Mouse (Mus musculus): ENCODE data around the gene Crtc1. TPM values are rescaled to one million over a fixed set of nuclear protein-coding genes. Genes with fewer than 3 reads are reported as not detected.

The Crtc1 gene
- polyA plus RNA-seq (2015; fragmentation: Nextera tagmentation; extraction: Ambion mirVana) = 6.5 and 7.8 TPM in 2 replicates

DNA sequence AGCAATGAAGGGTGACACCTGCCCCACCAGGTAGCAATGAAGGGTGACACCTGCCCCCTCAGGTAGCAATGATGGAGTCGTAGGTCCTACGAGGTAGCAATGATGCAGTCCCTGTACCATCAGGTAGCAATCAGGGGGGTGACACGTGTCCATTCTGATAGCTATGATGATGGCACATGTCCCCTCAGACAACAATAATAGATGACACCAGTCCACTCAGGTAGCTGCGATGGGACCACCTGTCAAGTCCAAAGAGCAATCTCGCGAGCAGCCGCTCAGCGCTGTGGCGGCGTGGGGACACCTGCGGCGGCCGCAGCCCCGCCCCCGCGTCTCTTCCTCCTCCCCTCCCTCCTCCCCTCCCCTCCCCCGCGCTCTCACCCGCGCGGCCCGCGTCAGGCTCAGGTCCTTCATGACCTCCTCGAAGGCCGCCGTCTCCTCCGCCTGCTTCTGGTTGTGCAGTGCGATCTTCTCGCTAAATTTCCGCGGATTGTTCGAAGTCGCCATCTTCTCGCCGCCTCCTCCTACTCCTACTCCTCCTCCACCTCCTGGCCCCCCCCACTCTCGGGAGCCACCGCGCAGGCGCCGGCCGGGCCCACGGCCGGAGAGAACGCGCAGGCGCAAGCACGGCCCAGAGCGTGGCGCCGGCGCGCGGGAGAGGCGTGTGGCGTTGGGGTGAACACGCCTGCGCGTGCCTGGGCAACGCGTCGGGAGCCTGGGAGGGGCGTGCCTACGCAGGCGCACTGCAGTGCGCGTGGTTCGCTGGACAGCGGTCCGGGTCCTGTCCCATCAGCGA lies at the start of gene Crtc1:
Gene Crtc1, minus strand, starts transcription at position 525 of the 793 bp plus-strand sequence.

DNA sequence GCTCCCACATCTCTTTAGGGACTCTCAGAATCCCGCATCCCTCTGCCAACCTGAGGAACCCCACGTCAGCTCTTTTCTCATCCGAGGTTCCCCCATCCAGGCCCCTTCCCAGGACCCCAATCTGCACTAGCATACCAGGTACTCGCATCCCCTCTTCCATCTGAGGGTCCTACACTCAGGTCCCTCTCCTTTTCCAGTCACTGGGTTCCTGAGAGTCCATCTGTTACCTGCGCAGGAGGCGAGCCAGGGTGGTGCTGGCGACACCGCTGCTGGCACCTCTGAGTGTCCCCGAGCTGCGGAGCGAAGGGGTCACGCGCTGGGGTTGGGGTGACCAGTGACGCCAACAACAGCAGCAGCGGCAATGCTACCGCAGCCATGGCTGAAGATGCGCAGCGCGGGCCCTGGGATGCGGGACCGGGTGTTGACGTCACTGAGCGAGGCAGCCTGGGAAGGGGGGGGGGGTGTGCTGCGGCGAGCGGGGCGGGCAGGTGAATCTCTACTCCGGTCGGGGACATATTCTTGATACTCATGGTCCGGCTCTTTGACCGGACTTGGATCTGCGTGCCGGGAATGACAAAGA lies 47.7 kb upstream of the Crtc1 start, which contains the start of gene Tmem59l:
Gene Tmem59l, minus strand, starts transcription at position 418 of the 580 bp plus-strand sequence.

DNA sequence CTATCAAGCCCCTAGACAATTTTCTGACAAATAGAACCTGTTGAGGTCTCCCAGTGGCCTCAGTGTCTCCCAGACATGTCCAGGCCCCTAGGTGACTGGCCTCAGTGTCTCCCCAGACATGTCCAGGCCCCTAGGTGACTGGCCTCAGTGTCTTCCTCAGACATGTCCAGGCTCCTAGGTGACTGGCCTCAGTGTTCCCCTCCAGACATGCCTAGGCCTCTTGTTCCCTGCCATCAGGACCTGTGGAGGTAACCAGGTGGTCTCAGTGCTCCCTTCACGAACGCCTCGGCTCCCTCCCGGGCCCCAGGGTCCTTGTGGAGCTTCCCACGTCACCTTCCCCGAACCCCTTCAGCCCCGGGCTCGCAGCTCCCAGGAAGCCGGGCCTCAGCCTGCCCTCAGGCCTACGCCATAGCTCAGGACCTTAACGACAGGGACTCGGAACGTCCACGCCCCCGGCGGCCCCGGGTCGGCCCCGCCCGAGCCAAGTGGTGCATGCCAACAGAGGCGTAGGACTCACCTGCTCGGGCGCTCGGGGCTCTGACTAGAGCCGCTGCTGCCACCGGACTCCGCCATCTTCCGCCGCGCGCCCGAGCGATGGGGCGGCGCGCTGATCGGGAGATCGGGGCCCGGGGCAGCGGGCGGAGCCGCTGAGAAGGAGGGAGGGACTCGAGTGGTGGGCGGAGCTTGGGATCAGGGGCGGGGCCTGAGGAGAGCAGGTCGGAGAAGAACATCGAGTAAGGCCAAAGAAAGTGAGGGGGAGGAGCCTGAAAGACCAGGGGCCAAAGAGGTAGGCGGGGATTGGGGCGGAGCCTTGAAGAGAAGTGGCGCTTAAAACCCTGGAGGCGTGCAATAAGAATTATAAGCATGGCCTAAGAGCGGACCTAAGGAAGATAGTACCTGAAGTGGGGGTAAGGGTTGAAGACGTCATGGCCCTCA lies 37.2 kb upstream of the Crtc1 start, which contains the start of gene Klhl26:
Gene Klhl26, minus strand, starts transcription at position 636 of the 936 bp plus-strand sequence.

DNA sequence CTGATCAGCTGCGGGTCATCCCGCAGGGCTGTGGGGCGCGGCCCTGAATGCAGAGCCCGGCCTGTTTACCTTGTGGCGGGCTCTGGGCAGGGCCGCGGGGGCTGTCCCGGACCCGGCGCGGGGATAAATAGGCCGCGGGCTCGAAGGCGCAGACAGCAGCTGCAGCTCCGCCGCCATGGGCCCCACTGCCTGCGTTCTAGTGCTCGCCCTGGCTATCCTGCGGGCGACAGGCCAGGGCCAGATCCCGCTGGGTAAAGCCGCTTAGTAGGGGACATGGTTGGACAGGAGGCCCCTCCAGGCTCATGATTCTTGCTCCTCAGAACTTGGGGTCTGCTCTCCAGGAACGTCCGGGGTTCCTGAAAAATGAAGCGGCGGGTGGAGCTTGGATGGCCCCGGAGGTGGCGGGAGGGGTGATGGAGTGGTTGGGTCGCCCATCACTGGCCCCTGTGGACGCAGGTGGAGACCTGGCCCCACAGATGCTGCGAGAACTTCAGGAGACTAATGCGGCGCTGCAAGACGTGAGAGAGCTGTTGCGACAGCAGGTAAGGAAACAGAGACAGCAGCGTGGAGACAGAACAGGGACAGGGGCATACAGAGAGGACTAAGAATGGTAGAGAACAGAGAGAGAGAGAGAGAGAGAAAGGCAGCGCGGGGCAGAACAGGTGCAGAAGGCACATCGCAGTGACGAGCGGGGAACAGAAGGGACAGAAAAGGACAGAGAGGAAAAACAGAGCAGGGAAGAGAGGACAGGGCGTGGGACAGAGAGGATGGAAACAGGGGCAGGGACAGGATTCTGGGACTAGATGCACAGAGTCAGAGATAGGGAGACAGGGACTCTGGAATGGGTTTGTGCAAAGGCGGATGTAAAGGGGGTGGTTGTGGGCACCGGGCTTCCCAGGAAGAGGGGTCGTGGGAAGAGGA lies 65.7 kb downstream of the Crtc1 start, which contains the start of gene Comp:
Gene Comp, plus strand, starts transcription at position 162 of the 921 bp plus-strand sequence.

DNA sequence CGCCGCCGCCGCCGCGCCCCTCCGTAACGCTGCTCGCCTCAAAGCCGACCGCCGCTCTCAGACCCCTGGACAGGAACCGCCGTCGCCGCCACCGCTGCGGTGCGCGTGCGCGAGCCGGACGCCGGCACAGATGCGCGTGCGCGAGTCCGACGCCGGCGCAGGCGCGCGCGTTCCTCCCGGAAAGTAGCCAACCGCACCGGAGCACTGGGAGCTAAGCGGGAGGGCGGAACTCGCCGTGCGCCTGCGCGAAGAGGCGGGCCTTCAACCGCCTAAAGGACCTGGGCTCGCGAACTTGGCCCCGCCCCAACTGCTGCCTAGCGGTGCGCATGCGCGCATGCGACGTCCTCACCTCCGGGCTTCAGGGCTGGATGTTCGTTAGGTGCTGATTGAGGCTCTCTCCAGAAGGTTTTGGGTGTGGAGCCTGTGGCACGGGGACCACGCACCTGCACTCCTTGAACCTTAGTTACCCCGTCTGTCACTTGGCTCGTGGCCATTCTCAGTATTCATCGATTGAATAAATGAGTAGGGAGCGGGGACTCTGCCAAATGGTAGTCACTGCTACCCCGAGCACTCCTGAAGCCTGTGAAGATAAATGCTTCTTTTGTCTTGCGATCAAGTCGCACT lies 86.1 kb downstream of the Crtc1 start, which contains the start of gene Upf1:
Gene Upf1, minus strand, starts transcription at position 85 of the 624 bp plus-strand sequence.

Other genes with a start within 250 kb of the Crtc1 start
- 11.5 and 12.0 TPM in 2 replicates for gene Slc25a42, start 227.3 kb downstream of the Crtc1 start, polyA plus RNA-seq (2015; fragmentation: Nextera tagmentation; extraction: Ambion mirVana)
- 16.0 and 16.7 TPM in 2 replicates for gene Sugp2, start 205.4 kb downstream of the Crtc1 start, polyA plus RNA-seq (2015; fragmentation: Nextera tagmentation; extraction: Ambion mirVana)
- gene Armc6, start 205.1 kb downstream of the Crtc1 start, polyA plus RNA-seq (2015; fragmentation: Nextera tagmentation; extraction: Ambion mirVana) = 18.4 and 19.5 TPM in 2 replicates
- gene Homer3, start 156.8 kb downstream of the Crtc1 start, polyA plus RNA-seq (2015; fragmentation: Nextera tagmentation; extraction: Ambion mirVana) = 10.6 and 15.7 TPM in 2 replicates
- gene Ddx49, start 137.1 kb downstream of the Crtc1 start, polyA plus RNA-seq (2015; fragmentation: Nextera tagmentation; extraction: Ambion mirVana) = 22.4 and 27.8 TPM in 2 replicates
- 216 and 248 TPM in 2 replicates for gene Cope, start 137.1 kb downstream of the Crtc1 start, polyA plus RNA-seq (2015; fragmentation: Nextera tagmentation; extraction: Ambion mirVana)
- 18.4 and 21.9 TPM in 2 replicates for gene Cers1, start 123.8 kb downstream of the Crtc1 start, polyA plus RNA-seq (2015; fragmentation: Nextera tagmentation; extraction: Ambion mirVana)
- gene Gdf1, start 109.8 kb downstream of the Crtc1 start, polyA plus RNA-seq (2015; fragmentation: Nextera tagmentation; extraction: Ambion mirVana) = 4.1 and 4.4 TPM in 2 replicates
- gene Upf1, start 86.3 kb downstream of the Crtc1 start, polyA plus RNA-seq (2015; fragmentation: Nextera tagmentation; extraction: Ambion mirVana) = 7.2 and 8.6 TPM in 2 replicates
- 0.58 and 5.8 TPM in 2 replicates for gene Comp, start 66.0 kb downstream of the Crtc1 start, polyA plus RNA-seq (2015; fragmentation: Nextera tagmentation; extraction: Ambion mirVana)
- gene Klhl26, start 37.4 kb upstream of the Crtc1 start, polyA plus RNA-seq (2015; fragmentation: Nextera tagmentation; extraction: Ambion mirVana) = 8.6 and 8.7 TPM in 2 replicates
- 0.12 TPM in 1 of 2 replicates, not detected in the other for gene Tmem59l, start 47.8 kb upstream of the Crtc1 start, polyA plus RNA-seq (2015; fragmentation: Nextera tagmentation; extraction: Ambion mirVana)
- gene Crlf1, start 53.6 kb upstream of the Crtc1 start, polyA plus RNA-seq (2015; fragmentation: Nextera tagmentation; extraction: Ambion mirVana) = 4.2 and 4.5 TPM in 2 replicates
- gene Rex1bd, start 67.2 kb upstream of the Crtc1 start, polyA plus RNA-seq (2015; fragmentation: Nextera tagmentation; extraction: Ambion mirVana) = 123 and 148 TPM in 2 replicates
- gene Uba52, start 71.2 kb upstream of the Crtc1 start, polyA plus RNA-seq (2015; fragmentation: Nextera tagmentation; extraction: Ambion mirVana) = 788 and 817 TPM in 2 replicates
- gene Fkbp8, start 88.1 kb upstream of the Crtc1 start, polyA plus RNA-seq (2015; fragmentation: Nextera tagmentation; extraction: Ambion mirVana) = 144 and 162 TPM in 2 replicates
- gene Kxd1, start 88.4 kb upstream of the Crtc1 start, polyA plus RNA-seq (2015; fragmentation: Nextera tagmentation; extraction: Ambion mirVana) = 64.4 and 69.8 TPM in 2 replicates
- 11.2 and 11.9 TPM in 2 replicates for gene Ell, start 99.9 kb upstream of the Crtc1 start, polyA plus RNA-seq (2015; fragmentation: Nextera tagmentation; extraction: Ambion mirVana)
- gene Isyna1, start 154.8 kb upstream of the Crtc1 start, polyA plus RNA-seq (2015; fragmentation: Nextera tagmentation; extraction: Ambion mirVana) = 31.7 and 32.2 TPM in 2 replicates
- 44.3 and 52.8 TPM in 2 replicates for gene Ssbp4, start 169.3 kb upstream of the Crtc1 start, polyA plus RNA-seq (2015; fragmentation: Nextera tagmentation; extraction: Ambion mirVana)
- 2.7 and 3.7 TPM in 2 replicates for gene Lrrc25, start 176.6 kb upstream of the Crtc1 start, polyA plus RNA-seq (2015; fragmentation: Nextera tagmentation; extraction: Ambion mirVana)
- gene Gdf15, start 192.9 kb upstream of the Crtc1 start, polyA plus RNA-seq (2015; fragmentation: Nextera tagmentation; extraction: Ambion mirVana) = 0.28 and 0.41 TPM in 2 replicates
- 44.6 and 48.6 TPM in 2 replicates for gene Pgpep1, start 220.8 kb upstream of the Crtc1 start, polyA plus RNA-seq (2015; fragmentation: Nextera tagmentation; extraction: Ambion mirVana)
- gene Lsm4, start 233.7 kb upstream of the Crtc1 start, polyA plus RNA-seq (2015; fragmentation: Nextera tagmentation; extraction: Ambion mirVana) = 120 and 144 TPM in 2 replicates

Measured in skeletal muscle tissue, postnatal 0 days (tissue).